Mouse (Mus musculus) kidney, adult 9 months (tissue): ENCODE data around the gene Pdia3.
A peak's percentile ranks its signal among the peaks of the same experiment; 100 is the strongest.
"Not testable (repeated sequence)": the region's sequence is repeated elsewhere in the genome, so short reads cannot be mapped to it uniquely, and the experiment has no call there.

Source experiments
- DNase-seq: peaks from one replicate; pipeline ENCODE4 v3.0.0; 2022

The Pdia3 gene

DNA sequence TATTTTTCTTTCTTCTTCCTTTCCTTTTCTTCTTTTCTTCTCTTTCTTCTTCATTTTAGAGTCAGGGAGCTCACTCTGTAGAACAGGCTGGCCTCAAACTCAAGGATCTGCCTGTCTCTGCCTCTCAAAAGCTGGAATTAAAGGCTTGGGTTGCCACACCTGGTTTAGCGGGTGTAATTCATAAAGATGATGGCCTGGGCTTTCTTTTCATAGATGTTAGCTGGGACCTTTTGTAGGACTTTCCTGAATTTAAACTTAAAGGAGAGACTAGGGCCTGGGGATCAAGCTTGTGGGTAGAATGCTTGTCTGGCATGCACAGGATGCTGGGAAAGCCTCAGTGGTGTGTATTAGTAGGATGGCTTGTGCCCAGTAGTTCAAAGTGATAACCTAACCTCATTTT, 30.6 kb downstream of the Pdia3 start, which contains the start of gene Ell3:
Gene Ell3 (minus strand): TSS at position 101 of the 400 bp plus-strand sequence.
- DNase-seq, result no peak

DNA sequence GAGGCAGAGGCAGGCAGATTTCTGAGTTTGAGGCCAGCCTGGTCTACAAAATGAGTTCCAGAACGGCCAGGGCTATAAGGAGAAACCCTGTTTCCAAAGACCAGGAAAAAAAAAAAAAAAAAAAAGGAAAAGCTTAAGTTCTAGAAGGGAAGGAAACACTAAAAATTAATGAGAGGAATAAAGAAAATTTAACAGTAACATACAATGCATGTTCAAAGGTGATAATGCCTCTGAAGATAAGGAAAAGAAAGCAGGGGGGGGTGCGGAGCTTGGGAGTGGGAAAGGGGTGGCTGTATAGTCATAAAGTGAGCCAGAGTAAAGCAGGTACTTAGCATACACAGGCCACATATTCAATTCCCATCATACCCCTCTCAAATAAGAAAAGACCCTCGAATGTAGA, 31.5 kb downstream of the Pdia3 start:
- no peak for DNase-seq

DNA sequence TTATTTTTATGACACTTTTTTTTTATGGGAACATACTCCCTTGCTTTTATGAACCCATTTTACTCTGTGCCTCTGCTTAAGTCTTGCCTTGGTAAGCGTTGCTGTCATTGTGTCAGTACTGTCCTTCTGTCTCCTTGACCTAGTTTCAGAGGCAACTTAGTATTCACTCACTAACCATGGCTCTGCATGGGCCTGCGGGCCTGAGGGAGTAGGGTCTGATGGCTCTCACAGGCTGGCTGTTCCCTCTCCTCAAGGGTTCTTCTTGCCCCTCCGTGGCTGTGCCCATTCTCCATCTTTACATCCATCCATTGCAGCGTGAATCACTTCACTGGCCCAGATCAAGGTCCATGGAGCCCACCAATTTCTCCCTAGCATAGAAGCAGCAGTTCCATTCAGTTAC, 32.9 kb downstream of the Pdia3 start:
- no peak for DNase-seq

DNA sequence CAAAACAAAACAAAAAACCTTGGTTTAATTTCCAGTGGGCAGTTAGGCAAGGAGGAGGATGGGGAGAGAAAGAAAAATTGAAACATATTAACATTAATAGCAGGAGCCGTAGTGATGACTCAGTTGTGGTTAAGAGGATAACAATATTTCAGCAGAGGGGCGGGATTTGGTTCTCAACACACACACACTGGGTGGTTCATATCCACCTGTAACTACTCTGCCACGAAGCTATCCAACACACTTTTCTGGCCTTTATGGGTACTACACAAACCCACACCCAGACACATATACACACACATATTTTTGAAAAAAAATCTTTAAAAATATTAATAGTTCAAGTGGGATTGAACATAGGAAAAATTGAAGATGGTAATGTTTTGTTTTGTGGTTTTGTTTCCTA, 33.4 kb downstream of the Pdia3 start:
- no peak for DNase-seq

DNA sequence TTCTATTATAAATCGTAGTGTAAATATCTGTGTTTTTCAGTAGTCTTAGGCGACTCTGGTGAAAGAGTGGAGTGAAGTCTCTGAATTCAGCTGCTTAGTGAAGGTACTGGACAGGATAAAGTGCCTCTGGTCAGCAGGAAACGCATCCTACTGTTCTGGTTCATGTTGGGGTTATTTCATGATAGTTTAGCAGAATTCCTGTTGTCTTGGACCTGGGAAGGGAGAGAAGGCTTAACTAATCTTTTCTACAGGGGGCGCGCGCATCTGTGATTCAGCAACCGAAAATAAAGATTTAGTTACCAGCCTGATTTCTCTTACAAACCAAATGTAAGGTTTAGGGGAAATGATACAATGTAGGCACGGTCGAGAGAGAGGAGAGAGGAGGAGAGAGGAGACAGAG, 34.6 kb downstream of the Pdia3 start:
- DNase-seq, result peak; percentile 74

DNA sequence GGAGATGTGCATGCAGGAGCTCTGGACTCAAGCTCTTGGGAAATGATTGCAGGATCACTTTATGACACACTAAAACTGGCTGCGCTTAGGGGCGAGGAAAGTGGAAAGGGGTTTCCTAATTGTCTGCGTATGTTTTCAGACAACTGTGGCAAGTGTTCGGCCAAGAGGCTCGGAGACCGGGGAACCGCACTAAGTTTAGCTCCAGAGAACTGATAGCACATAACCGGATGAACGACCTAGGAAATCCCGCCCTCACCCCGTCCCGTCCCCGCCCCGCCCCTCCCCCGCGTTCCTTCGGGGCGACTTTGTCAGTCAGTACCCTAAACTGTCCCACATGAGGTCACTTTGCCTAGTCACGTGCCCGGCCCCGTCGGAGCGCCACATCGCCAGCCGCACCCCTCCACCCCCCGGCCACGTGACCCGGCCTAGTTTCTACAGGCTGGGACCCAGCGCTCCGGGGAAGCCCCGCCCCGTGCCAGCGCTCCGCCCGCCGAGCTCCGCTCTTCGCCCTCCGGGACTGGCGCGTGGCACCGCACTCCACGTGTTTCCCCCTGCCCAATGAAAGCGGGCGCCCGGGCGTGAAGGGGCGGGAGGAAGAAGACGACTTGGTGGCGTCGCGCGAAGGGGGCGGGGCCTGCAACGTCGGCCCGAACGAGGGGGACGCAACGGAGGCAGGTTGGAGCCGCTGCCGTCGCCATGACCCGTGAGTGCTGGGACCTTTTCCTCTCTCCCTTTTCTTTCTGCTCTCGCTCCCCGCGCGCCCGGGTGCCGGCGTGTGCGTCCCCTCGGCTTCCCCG, 35.4 kb downstream of the Pdia3 start, which contains the start of gene Serf2:
Gene Serf2 (plus strand): TSS at position 457 of the 797 bp plus-strand sequence.
- DNase-seq, result peak; percentile 100

DNA sequence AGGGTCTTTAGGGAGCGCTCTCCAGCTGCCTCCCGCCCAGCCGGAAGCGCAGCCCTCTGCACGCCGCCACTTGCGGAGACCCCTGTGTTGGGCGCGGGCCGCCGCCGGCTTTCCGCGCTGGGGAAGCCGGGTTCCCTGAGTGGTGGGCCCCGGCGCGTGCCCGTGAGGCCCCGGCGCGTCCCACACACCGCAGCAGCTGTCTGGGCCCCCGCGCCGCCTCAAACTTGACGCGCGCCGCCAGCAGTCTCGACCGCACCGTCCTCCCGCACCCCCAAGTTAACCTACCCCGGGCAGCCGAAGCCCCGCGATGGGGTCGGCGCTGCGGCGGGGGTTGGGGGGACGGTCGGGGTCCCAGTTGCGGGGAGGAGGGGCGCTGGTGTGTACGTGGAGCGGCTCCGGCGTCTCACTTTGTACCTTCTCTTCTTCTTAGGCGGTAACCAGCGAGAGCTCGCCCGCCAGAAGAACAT, 36.0 kb downstream of the Pdia3 start:
- DNase-seq, result no peak

DNA sequence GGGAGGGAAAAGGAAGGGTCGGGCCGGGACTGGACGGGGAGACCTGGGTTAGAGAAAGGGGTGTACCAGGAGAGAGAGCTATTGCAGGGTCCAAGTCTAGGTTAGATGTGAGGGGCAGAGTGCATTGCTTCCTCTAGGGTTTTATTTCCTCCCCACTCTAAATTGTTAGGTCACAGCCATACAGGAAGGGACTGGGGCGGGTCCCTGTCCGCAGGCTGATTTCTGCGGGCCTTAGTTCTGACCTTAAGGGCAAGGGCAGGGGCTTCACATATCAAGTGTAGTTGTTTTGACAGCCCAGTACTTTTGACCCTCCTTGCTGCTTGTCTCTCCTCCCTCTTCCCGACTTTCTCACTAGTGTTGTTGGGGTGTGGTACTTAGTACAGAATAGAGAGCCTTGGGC, 36.5 kb downstream of the Pdia3 start:
- peak; percentile 58 for DNase-seq

DNA sequence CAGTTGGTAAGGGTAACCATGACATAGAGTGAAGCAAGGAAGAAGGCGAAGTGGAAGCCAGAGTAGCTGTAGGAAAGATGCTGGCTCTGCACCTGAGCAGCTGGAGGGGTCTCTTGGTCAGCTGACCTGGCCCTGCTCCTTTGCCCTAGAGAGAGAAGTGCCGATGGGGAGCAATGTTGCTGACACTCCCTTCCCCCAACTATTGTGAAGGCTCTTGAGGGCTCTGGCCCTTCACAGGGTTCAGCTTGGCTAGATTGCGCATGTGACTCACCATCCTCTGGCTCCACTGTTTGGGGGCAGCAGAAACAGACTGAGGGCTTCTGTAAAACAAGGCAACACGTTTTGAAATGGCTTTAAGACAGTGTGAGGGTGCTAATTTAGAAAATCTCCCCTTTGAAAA, 38.8 kb downstream of the Pdia3 start:
- no peak for DNase-seq

DNA sequence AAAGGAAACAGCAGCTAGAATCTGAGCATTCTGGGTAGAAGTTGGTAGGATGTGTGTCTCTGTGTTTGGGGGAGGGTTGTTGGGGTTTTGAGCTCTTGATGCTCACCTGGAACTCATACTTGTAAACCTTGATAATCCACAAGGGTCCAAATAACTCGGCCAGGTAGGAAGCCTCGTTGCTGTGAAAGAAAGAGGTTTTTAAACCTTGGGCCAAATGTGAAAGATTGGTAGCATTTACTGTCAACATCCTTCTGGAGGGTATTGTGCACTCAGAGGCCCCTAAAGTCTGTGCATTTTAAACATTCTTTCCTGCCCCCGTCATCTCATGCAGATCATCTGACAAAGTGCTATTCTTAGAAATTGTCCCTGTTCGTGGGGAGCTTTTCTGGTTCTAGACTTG, 39.4 kb downstream of the Pdia3 start, which contains the start of gene Hypk:
Gene Hypk (plus strand): TSS at position 301 of the 400 bp plus-strand sequence.
- no peak for DNase-seq

DNA sequence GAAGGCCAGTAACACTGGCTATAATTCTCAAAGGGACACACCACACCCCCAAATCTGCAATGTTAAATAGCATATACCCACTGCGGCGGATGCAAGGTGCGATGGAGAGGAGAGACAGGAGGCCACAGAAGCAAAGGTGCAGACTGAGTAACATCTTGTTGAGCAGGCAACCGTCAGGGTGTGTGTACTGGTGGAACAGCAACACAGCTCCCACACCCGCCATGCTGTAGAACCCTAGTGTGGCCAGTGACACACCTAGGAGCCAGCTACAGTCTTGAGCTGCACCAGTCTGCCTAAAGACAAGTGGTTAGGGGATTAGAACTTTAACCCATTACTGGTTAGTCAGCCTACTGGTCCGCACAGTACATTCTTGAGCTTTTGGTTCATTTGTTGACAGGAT, 40.3 kb downstream of the Pdia3 start:
- no peak for DNase-seq

DNA sequence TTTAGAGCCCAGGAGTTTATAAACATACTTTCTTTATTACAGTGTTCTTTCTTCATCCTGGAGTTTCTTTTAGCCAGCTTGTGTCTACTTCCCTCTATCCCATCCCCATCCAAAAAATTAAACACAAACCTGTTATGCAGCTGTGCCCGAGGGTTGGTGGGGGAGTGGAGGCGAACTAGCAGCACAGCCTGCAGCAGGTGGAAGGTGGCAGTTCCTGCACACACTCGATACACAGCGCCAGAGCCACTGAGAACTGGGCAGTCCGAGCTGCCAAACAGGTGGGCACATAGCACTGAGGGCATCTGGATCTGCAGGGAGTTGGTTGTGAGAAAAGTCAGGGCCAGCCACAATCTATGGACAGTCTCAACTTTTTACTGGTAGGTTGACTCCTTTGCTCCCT, 42.0 kb downstream of the Pdia3 start:
- DNase-seq, result no peak

DNA sequence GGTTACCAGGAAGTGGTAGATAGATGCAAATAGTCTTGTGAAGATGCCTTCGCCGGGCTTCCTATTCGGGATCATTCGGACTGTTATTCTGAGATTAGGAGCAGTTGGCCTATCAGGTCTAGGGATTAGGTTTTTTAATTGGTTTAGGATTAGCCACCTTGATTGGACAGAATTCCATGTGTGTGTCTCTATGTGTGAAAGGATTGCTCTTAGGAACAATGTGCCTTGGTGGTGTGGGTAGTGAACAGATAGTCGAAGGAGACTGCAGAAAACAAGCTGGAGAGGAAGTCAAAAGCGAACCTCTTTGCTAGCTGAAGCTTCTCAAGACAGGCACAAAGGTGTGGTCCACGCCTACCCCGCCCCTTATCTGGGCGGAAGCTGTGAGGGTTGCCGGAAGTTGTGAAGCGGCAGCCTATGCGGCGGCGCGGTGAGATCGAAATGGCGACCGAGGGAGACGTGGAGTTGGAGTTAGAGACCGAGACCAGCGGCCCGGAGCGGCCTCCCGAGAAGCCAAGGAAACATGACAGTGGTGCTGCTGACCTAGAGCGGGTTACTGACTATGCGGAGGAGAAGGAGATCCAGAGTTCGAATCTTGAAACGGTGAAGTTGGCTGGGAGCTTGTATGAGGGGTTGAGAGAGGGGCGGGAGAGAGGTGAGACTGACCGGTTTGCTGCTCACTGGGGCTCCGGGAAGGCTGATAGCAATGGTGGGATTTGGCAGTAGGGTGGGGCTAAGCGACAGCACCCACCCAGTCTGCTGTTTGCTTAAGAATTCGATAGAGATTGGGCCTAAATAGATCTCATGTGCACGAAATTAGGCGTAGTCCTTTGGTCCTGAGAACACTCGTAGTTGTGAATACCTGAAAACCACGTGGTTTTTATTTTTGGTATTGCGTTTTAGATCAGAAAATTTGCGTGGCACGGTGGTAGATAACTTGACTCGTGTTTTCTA, 43.4 kb downstream of the Pdia3 start, which contains the start of gene Serinc4:
Gene Serinc4 (minus strand): TSS at position 90 of the 951 bp plus-strand sequence.
- DNase-seq, result peak; percentile 89

DNA sequence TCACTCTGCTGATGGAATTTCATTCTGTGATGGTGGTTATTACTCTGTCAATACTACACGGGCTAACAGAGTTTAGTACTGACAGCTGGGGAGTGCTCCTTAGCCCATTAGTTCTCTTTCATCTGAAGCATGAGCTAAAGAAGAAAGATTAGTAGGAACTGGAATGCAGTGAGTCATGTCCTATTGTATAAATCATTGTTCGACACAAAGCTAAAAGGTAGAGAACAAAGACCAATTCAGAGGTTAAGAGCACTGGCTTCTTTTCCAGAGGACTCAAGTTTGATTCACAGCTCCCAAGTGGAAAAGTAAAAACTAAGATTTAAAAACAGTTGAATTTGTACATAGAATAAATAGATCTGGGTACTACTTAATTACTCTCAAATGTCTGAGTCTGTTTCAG, 46.5 kb downstream of the Pdia3 start:
- no peak for DNase-seq

DNA sequence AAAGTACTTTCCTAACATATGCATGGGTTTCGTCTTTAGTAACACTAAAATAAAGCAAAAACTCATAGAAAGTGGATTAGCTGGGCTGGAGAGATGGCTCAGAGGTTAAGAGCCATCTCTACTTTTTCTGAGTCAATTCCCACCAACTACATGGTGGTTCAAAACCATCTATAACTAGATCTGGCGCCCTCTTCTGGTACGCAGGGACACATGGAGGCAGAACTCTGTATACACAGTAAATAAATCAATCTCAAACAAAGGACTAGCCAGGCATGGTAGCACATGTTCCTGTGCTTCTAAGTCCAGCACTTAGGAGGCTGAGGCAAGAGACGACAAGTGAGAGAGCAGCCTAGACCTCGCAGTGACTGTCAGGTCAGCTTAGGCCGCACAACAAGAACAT, 55.4 kb downstream of the Pdia3 start:
- DNase-seq, result not testable (repeated sequence)

DNA sequence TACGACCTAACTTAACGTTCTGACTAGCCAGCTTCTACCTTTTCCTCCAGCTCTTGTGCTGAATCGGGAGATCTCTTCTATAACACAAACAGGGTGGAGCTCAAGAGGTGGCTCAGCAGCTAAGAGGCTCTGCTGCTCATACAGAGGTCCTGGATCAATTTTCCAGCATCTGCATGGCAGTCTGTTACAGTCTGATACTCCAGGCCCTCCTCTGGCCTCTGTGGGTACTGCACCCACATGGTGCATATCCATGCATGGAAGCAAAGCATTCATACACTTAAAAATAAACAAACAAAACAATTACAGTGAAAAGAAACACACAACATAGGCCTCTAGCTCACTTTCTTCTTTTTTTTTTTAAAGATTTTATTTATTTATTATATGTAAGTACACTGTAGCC, 59.2 kb downstream of the Pdia3 start:
- DNase-seq, result not testable (repeated sequence)

DNA sequence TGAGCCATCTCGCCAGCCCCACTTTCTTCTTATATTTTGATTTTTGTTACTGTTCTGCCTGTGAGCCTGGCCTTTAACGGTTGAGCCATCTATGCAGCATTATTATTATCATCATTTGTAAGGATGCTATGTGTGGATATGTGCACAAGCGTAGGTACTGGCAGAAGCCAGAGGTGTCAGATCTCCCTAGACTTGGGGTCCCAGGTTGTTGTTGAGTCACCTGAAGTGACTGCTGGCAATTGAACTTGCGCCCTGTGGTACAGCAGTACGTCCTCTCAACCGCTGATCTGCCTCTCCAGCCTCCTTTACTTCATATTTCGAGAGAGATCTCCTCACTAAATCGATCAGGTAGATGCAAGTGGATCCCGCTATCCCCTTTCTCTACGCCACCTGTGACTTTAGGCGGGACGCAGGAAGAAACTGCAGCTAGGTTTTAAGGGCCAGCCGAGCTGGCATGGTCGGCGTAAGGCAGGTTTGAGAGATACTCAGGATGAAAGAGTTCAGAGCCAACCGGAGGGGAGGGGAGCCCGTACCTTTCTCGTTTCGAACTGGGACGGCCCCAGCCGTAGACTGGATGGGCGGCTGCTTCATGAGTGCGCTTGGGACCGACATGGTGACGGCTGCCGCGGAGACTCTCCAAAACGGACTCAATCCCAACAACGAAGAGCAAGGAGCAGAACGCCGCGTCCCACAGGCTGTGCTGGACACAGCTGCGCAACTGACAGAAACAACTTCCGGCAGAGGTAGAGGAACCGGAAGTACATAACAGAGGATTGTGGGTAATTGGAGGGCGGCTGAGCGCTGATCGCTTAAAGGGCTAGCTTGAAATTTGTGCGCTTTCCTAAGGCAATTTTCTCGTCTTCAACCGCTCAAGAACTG, 60.0 kb downstream of the Pdia3 start, which contains the start of gene Mfap1b:
Gene Mfap1b (minus strand): TSS at position 767 of the 879 bp plus-strand sequence.
- peak; percentile 91 for DNase-seq

DNA sequence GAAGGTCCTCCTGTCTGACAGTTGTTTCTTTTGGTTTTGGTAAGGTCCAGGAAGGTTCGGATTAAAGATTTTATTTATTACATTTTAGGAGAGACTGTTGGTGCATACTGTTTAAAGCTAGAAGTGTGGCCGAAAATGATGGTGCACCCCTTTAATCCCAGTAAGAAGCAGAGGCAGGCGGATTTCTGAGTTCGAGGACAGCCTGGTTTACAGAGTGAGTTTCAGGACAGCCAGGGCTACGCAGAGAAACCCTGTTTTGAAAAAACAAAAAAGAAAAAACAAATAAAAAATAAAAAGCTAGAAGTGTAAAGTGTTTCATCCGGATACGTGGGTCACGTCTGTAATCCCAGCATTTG, 60.6 kb downstream of the Pdia3 start:
- no peak for DNase-seq

DNA sequence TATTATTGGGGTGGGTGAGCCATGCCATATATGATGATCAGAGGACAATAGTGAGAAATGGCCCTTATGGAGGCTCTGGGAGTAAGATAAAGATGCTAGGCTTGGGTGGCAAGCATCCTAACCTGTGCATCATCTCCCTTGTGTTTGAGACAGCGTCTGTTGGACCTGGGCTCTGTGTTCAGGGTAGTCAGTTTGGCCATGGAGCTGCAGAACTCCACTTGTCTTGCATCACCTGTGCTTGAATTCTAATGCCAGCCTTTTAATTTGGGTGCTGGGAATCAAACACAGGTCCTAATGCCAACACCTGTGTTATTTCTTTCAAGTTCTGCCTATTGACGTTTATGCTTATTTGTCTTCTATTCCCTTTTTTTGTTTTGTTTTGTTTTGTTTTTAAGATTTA, 61.7 kb downstream of the Pdia3 start:
- not testable (repeated sequence) for DNase-seq

DNA sequence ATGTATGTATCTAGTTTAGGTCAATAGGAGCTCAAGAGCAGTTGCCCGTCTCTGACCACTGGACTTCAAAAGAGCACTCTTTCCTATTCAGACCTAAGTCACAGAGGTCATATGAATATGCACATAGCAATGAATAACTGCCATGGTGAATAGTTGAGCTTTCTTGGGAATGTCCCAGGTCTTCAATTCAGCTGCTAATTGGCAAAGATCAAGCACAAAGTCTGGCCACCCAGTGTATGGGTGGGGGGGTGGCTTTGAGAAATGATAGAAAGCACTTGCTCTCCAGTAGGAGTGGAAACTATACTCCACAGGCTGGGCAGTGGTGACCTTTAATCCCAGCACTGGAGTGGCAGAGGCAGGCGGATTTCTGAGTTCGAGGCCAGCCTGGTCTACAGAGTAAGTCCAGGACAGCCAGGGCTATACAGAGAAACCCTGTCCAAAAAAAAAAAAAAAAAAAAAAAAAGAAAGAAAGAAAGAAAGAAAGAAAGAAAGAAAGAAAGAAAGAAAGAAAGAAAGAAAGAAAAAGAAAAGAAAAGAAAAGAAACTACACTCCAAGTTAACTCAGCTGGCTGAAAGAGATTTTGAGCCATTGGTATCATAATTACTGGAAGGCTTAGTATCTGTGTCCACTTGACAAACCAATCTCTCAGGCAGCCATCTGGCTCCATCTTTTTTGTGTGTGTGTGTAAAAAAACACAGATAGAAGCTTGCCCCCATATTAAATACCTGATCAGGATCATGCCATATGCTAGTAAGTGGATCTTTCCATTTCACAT, 64.1 kb downstream of the Pdia3 start:
- no peak for DNase-seq

DNA sequence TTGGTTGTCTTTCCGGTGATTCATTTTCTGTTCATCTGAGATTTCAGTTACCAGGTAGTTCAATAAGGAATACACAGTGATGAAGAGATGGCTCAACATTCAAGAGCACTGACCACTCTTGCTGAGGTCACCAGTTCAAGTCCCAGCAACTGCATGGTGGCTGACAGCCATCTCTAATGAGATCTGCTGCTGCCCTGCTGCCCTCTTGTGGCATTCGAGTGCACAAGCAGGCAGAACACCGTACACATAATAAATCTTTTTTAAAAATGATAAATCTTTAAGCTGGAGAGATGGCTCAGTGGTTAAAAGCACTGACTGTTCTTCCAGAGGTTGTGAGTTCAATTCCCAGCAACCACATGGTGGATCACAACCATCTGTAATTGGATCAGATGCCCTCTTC, 66.9 kb downstream of the Pdia3 start:
- DNase-seq, result peak; percentile 37

DNA sequence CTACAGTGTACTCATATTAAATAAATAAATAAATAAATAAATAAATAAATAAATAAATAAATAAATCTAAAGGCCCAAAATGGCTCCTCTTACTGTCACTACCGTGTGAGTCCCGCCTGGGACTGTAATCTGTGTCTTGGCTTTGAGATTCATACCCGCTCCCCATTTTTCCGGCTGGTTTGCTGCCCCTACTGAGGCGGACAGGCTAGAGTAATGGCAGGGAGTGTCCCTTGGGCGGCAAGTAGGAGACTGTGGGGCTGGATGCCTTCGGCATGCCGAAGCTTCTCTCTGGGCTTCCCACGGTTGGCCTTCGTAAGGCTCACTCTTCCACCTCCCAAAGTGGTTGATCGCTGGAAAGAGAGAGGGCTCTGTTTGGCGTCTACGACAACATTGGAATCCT, 67.3 kb downstream of the Pdia3 start:
- DNase-seq, result not testable (repeated sequence)
